Mouse (Mus musculus) gastrocnemius, postnatal 10 days (tissue): ENCODE data around the gene Cplx2. TPM values are rescaled to one million over a fixed set of nuclear protein-coding genes. Genes with fewer than 3 reads are reported as not detected.

Source experiments
- DNase-seq: peaks from one replicate; pipeline ENCODE4 v3.0.0; 2021; ENCODE audit warnings: mixed read lengths
- total RNA-seq, 2 experiments: library from RNA; stranded (reverse); gene quantifications; 2 replicates each; pipeline ENCODE4 v1.2.3; 2021

Gene Cplx2
- total RNA-seq, 2 experiments from 2014 or later = 8.9 to 11.0 TPM

GRCm38 (mm10) chr13:54367758-54368157 lies 3.4 kb upstream of the Cplx2 start:
- DNase-seq = peak; percentile 18

- DNase-seq = no peak
Observed at GRCm38 (mm10) chr13:54368181-54368580, 3.0 kb upstream of the Cplx2 start.

GRCm38 (mm10) chr13:54371387-54372330 lies 510 bp downstream of the Cplx2 start:
- peak; percentile 88 for DNase-seq

- DNase-seq = peak; percentile 69
Observed at GRCm38 (mm10) chr13:54372665-54373064, 1.5 kb downstream of the Cplx2 start.

GRCm38 (mm10) chr13:54374106-54374706 lies 3.1 kb downstream of the Cplx2 start:
- no peak for DNase-seq

- no peak for DNase-seq
Observed at GRCm38 (mm10) chr13:54375497-54376495, 4.6 kb downstream of the Cplx2 start.

- DNase-seq = no peak
Observed at GRCm38 (mm10) chr13:54376736-54377135, 5.6 kb downstream of the Cplx2 start.

GRCm38 (mm10) chr13:54378051-54378450 lies 6.9 kb downstream of the Cplx2 start:
- DNase-seq = no peak

GRCm38 (mm10) chr13:54380421-54380820 lies 9.3 kb downstream of the Cplx2 start:
- no peak for DNase-seq

- DNase-seq = no peak
Observed at GRCm38 (mm10) chr13:54381396-54381795, 10.2 kb downstream of the Cplx2 start.

GRCm38 (mm10) chr13:54383531-54383930 lies 12.4 kb downstream of the Cplx2 start:
- DNase-seq = no peak

GRCm38 (mm10) chr13:54384518-54384917 lies 13.4 kb downstream of the Cplx2 start:
- no peak for DNase-seq

- DNase-seq = no peak
Observed at GRCm38 (mm10) chr13:54385008-54386004, 14.2 kb downstream of the Cplx2 start.

GRCm38 (mm10) chr13:54389971-54390564 lies 18.9 kb downstream of the Cplx2 start:
- DNase-seq = no peak

- DNase-seq = no peak
Observed at GRCm38 (mm10) chr13:54390565-54391013, 19.4 kb downstream of the Cplx2 start.

GRCm38 (mm10) chr13:54391313-54391712 lies 20.2 kb downstream of the Cplx2 start:
- no peak for DNase-seq

- DNase-seq = no peak
Observed at GRCm38 (mm10) chr13:54397069-54397468, 25.9 kb downstream of the Cplx2 start.

GRCm38 (mm10) chr13:54400565-54401179 lies 29.5 kb downstream of the Cplx2 start:
- no peak for DNase-seq

- DNase-seq = no peak
Observed at GRCm38 (mm10) chr13:54401180-54401569, 30.0 kb downstream of the Cplx2 start.

GRCm38 (mm10) chr13:54402346-54402745 lies 31.2 kb downstream of the Cplx2 start:
- no peak for DNase-seq
